ENCODE assay signal across 8 mouse cellular contexts in the genomic region with DNA sequence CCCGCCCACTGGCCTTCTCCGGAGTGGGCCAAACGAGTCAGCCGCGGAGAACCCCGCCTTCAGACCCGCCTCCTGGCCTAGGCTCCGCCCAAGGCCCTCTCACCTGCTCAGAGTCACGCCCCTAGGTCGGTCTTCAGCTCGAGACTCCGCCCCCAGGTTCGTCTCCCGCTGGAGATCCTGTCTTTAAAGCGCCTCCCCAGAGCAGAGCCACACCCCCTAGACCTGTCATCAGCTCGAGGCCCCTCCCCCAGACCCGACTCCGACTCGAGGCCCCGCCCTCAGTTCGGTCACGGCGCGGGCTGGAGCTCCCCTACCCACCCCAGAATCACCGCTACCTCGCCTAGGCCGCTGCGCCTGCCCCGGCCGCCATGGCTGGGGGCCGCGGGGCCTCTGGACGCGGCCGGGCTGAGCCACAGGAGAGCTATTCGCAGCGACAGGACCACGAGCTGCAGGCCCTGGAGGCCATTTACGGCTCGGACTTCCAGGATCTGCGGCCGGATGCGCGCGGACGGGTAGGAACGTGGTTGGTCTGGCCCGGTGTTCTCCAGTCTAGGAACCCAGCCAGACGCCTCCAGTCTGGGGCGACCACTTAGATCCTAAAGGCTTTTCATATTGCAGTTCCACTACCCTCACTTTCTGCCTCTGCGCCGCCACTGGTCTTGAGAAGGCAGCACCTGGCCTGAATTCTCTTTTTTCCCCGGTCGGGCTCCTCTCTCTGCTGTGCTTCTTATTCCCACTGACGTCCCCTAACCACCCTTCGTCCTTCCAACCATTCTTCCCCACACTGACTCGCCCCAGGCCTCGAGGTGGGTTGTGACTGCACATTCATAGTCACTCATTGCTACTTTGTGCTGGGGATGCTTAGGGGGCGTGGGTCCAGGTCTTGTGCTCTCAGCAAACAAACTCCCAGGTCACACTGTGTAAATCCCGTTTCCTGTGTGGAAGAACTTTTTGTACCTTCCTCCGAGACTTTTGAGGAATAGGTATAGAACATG. TPM values are rescaled to one million over a fixed set of nuclear protein-coding genes. Genes with fewer than 3 reads are reported as not detected.
DNase-seq lines count a peak whose midpoint lies in the region; ATAC-seq and TF ChIP-seq lines count a peak whose summit lies in the region.

A gene (plus strand): TSS at position 278 of the 995 bp plus-strand sequence.

- peak within 1 kb of the TSS; percentile 86 for H3K4me2 ChIP-seq in heart, embryonic 12.5 days
- H3K4me2 ChIP-seq in kidney, postnatal 0 days (ENCODE audit: low read length) = peak within 1 kb of the TSS; percentile 78
- H3K4me2 ChIP-seq in liver, embryonic 11.5 days = peak within 1 kb of the TSS; percentile 79
- peak within 1 kb of the TSS; percentile 58 for H3K4me2 ChIP-seq in stomach, embryonic 14.5 days (replicated peaks; ENCODE audit: low read depth, low read length)

- peak; percentile 97 for ATAC-seq in erythroid progenitor cell, adult 5-6 weeks (replicated peaks; ENCODE audit: low FRiP score, poor library complexity, severe bottlenecking)
- ATAC-seq in heart, embryonic 12.5 days (ENCODE audit: insufficient number of reproducible peaks, low FRiP score) = peak; percentile 98
- peak; percentile 99 for ATAC-seq in kidney, postnatal 0 days (replicated peaks; ENCODE audit: low FRiP score, low read depth)
- peak; percentile 99 for ATAC-seq in liver, embryonic 11.5 days (replicated peaks; ENCODE audit: low FRiP score)
- peak; percentile 97 for ATAC-seq in stomach, embryonic 14.5 days (ENCODE audit: insufficient number of reproducible peaks, insufficient read depth, low FRiP score, low read depth)

- peak within 1 kb of the TSS; percentile 90 for H3K27ac ChIP-seq in heart, embryonic 12.5 days (ENCODE audit: poor library complexity, severe bottlenecking)
- peak within 1 kb of the TSS; percentile 96 for H3K27ac ChIP-seq in kidney, postnatal 0 days
- H3K27ac ChIP-seq in liver, embryonic 11.5 days (ENCODE audit: low read depth, low read length) = peak within 1 kb of the TSS; percentile 69; the same call in 1 of the 2 replicates
- H3K27ac ChIP-seq in stomach, embryonic 14.5 days (ENCODE audit: low read length) = peak within 1 kb of the TSS; percentile 89

- peaks cover 11% of the 10 kb centered on the region for H3K4me1 ChIP-seq in heart, embryonic 12.5 days (replicated peaks)
- no peaks in the 10 kb centered on the region for H3K4me1 ChIP-seq in kidney, postnatal 0 days (replicated peaks; ENCODE audit: insufficient read depth, low read length)
- 0 out of 2 replicates have a peak, but pooled peaks cover 7% of the 10 kb centered on the region for H3K4me1 ChIP-seq in liver, embryonic 11.5 days (replicated peaks; ENCODE audit: control insufficient read depth, insufficient read depth, low read length)
- peaks cover 8% of the 10 kb centered on the region; the same call in 1 of the 2 replicates for H3K4me1 ChIP-seq in stomach, embryonic 14.5 days (ENCODE audit: control insufficient read depth, insufficient read depth, low read length)

- DNase-seq in CD4-positive helper T cell, adult 2 months (ENCODE audit: low read depth, low spot score) = peak; percentile 99
- DNase-seq in brain, embryonic 18.5 days (ENCODE audit: low read depth, low spot score) = peak; percentile 97
- DNase-seq in kidney, postnatal 0 days (ENCODE audit: low spot score) = peak; percentile 100
- peak; percentile 99 for DNase-seq in liver, embryonic 11.5 days (ENCODE audit: low spot score)
- peak; percentile 100 for DNase-seq in naive thymus-derived CD4-positive, alpha-beta T cell, adult 2 months (ENCODE audit: low read depth)

- no peaks in the 10 kb centered on the region for H3K27me3 ChIP-seq in heart, embryonic 12.5 days (replicated peaks)
- no peaks in the 10 kb centered on the region for H3K27me3 ChIP-seq in kidney, postnatal 0 days (ENCODE audit: insufficient read depth, low read length)
- H3K27me3 ChIP-seq in liver, embryonic 11.5 days (replicated peaks; ENCODE audit: control insufficient read depth, insufficient read depth, low read length) = no peaks in the 10 kb centered on the region
- no peaks in the 10 kb centered on the region for H3K27me3 ChIP-seq in stomach, embryonic 14.5 days (ENCODE audit: control insufficient read depth, insufficient read depth, low read length)

- peak within 1 kb of the TSS; percentile 68 for H3K4me3 ChIP-seq in heart, embryonic 12.5 days
- H3K4me3 ChIP-seq in kidney, postnatal 0 days (replicated peaks; ENCODE audit: low read depth, low read length) = peak within 1 kb of the TSS; percentile 90
- H3K4me3 ChIP-seq in liver, embryonic 11.5 days (ENCODE audit: low read depth, low read length) = peak within 1 kb of the TSS; percentile 81
- peak within 1 kb of the TSS; percentile 67 for H3K4me3 ChIP-seq in stomach, embryonic 14.5 days (ENCODE audit: low read depth, low read length)

- H3K9ac ChIP-seq in heart, embryonic 12.5 days = peak within 1 kb of the TSS; percentile 88
- peak within 1 kb of the TSS; percentile 87 for H3K9ac ChIP-seq in kidney, postnatal 0 days (ENCODE audit: low read depth, low read length)
- H3K9ac ChIP-seq in liver, embryonic 11.5 days (ENCODE audit: low read depth, low read length) = peak within 1 kb of the TSS; percentile 83
- H3K9ac ChIP-seq in stomach, embryonic 14.5 days (replicated peaks; ENCODE audit: low read depth, low read length) = peak within 1 kb of the TSS; percentile 62

- no peaks in the 10 kb centered on the region for H3K9me3 ChIP-seq in heart, embryonic 12.5 days (replicated peaks)
- no peaks in the 10 kb centered on the region for H3K9me3 ChIP-seq in kidney, postnatal 0 days (replicated peaks; ENCODE audit: low read length)
- no peaks in the 10 kb centered on the region for H3K9me3 ChIP-seq in liver, embryonic 11.5 days (ENCODE audit: control insufficient read depth, low read length)
- no peaks in the 10 kb centered on the region for H3K9me3 ChIP-seq in stomach, embryonic 14.5 days (ENCODE audit: control insufficient read depth, low read depth, low read length)

- H3K36me3 ChIP-seq in heart, embryonic 12.5 days = no peaks in the 10 kb centered on the region
- H3K36me3 ChIP-seq in kidney, postnatal 0 days (ENCODE audit: insufficient read depth, low read length) = no peaks in the 10 kb centered on the region
- no peaks in the 10 kb centered on the region for H3K36me3 ChIP-seq in liver, embryonic 11.5 days (ENCODE audit: control insufficient read depth, insufficient read depth, low read length)
- no peaks in the 10 kb centered on the region for H3K36me3 ChIP-seq in stomach, embryonic 14.5 days (ENCODE audit: control insufficient read depth, insufficient read depth, low read length)

- WGBS in heart, embryonic 12.5 days = under 1% methylated on average over 61 of the region's 61 CpGs
- WGBS in kidney, postnatal 0 days = under 1% methylated on average over 57 of the region's 61 CpGs
- 1% methylated on average over 61 of the region's 61 CpGs for WGBS in liver, embryonic 11.5 days
- under 1% methylated on average over 61 of the region's 61 CpGs for WGBS in stomach, embryonic 14.5 days

- no peak for TF ChIP-seq CTCF in kidney, postnatal 0 days (IDR thresholded peaks at IDR 0.05; ENCODE audit: low read depth)

RNA-seq across cellular contexts. Expression of the gene that starts here (rescaled TPM):
- total RNA-seq in erythroid progenitor cell, adult 5-6 weeks (2015; ENCODE audit: low replicate concordance) = 3.2 and 3.4 TPM in 2 replicates
- 4.6 and 12.7 TPM in 2 replicates for total RNA-seq in erythroid progenitor cell, adult 5-6 weeks (2017; ENCODE audit: low replicate concordance)
- polyA plus RNA-seq in heart, embryonic 12.5 days (2016; fragmentation: Nextera tagmentation; extraction: Ambion mirVana) = 9.5 and 9.8 TPM in 2 replicates
- 8.0 TPM in 2 replicates for polyA plus RNA-seq in kidney, postnatal 0 days (2015; fragmentation: Nextera tagmentation; extraction: Ambion mirVana)
- polyA plus RNA-seq in liver, embryonic 11.5 days (2014; fragmentation: Nextera tagmentation; extraction: Ambion mirVana) = 14.0 and 15.0 TPM in 2 replicates
- 13.8 and 15.2 TPM in 2 replicates for polyA plus RNA-seq in stomach, embryonic 14.5 days (2014; fragmentation: Nextera tagmentation; extraction: Ambion mirVana)

Comparison
In these comparisons a context has a peak if more than half of its experiments do, and no peak if none do; other contexts are left out.
1. Peak in every context shown above with its lines: DNase-seq, ATAC-seq, H3K4me3 ChIP-seq and H3K27ac ChIP-seq.